Mouse (Mus musculus): ENCODE measurements at regions not wholly inside any gene's neighbourhood (a gene's known extent, or its start where the extent isn't known, plus 50 kb on each side); places are given as distances from the start of the nearest gene placed in this dataset.
"Not testable (repeated sequence)": the region's sequence is repeated elsewhere in the genome, so short reads cannot be mapped to it uniquely, and the experiment has no call there.

DNA sequence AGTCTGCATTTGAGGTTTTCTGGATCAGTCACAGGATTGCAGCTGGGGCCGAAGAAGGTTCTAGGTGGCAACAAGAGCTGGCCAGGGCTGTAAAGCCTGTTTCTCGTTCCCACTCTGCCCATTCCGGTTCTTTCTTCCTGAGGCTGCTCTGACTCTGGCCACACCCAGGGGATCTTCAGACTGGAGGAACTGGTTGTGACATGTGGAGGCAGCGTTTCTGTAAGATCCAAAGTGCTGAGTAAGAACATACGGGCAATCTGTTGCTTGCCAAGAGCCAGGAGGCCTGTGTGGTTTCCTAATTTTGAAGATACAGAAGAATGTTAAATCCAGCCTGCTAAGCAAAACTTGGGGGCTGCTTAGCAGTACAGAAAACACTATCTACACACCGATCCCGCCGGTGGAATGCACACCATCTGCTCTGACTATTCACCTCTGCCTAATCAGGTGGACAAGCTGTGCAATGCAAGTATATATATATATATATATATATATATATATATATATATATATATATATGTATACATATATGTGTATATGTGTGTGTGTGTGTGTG, 99.3 kb upstream of the Bmp2k start:
- ATAC-seq (replicated peaks; ENCODE audit: poor library complexity) = peak; percentile 98

DNA sequence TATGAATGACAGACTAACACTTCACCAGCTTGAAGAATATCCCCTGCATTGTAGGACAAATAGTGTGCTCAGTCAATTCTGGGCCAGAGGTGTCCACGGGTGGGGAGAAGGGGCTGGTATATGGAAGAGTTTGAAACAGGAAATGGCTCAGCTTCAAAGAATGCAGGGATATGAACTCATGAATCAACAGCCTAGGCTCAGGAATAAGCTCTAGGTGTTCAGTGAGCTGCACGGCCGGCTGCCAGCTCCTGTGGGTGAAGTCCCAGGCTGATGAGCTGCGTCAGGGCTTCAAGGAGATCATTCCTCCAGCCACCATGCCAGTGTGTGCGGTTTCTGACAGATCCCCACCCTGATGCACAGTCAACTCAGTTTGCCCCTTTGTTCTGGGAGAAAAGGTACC, 98.8 kb upstream of the Bmp2k start:
- ATAC-seq (replicated peaks; ENCODE audit: poor library complexity) = no peak

DNA sequence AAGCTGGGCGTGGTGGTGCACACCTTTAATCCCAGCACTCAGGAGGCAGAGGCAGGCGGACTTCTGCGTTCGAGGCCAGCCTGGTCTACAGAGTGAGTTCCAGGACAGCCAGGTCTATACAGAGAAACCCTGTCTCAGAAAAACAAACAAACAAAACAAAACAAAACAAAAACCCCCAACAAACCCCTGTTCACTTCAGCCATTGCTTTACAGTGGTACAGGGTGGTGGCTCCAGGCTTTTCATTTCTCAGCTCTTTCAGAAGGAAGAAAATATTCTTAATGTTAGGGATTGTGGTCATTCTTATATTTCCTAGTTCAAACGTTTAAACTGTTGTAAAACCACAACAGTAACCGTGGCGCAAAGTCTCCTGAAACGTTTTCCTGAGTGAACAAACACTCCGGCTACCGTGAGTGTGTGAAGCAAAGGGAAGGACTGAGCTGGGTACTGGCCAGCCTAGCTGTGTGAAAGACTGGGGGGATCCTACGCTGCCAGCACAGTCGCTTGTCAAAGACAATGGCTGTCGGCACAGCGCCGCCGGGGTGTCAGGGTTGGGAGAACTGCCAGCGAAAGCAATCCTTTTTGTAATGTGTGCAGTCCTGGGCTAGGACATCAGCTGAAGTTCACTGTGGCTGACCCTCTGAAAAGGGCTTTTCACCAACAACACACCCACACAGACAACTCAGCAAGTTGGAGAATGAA, 91.8 kb upstream of the Bmp2k start:
- ATAC-seq (replicated peaks; ENCODE audit: poor library complexity) = peak; percentile 80

DNA sequence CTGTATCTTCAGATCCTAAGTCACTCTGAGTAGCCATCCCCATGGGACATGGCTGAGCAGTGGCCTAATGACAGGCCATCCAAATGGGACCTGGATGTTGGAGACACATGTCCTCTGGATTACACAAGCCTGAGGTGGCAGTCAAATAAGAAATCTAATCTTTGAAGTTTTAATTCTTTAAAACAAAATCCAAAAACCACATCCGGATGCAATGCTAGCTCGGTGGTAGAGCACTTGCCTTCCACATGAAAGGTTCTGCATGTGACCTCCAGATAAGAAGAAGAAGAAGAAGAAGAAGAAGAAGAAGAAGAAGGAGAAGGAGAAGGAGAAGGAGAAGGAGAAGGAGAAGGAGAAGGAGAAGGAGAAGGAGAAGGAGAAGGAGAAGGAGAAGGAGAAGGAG, 89.1 kb upstream of the Bmp2k start:
- ATAC-seq (replicated peaks; ENCODE audit: poor library complexity) = not testable (repeated sequence)

DNA sequence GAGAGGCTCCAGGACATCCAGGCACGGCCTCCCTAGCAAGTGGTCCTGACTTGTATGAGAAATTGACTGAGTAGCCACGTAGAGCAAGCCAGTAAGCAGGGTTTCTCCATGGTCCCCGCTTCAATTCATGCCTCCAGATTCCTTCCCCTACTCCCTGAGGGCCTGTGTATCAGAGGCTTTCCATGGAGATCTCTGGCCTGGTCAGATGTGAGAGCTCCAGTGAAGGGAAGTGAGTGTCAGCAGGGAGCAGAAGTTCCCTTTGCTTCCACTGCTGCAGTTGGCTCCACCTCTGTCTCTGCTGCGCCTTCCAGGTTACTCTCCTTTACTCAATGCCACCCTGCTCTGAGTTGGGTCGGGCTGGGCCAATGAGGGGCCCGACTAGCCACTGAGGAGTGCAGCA, 88.3 kb upstream of the Bmp2k start:
- ATAC-seq (replicated peaks; ENCODE audit: poor library complexity) = no peak

DNA sequence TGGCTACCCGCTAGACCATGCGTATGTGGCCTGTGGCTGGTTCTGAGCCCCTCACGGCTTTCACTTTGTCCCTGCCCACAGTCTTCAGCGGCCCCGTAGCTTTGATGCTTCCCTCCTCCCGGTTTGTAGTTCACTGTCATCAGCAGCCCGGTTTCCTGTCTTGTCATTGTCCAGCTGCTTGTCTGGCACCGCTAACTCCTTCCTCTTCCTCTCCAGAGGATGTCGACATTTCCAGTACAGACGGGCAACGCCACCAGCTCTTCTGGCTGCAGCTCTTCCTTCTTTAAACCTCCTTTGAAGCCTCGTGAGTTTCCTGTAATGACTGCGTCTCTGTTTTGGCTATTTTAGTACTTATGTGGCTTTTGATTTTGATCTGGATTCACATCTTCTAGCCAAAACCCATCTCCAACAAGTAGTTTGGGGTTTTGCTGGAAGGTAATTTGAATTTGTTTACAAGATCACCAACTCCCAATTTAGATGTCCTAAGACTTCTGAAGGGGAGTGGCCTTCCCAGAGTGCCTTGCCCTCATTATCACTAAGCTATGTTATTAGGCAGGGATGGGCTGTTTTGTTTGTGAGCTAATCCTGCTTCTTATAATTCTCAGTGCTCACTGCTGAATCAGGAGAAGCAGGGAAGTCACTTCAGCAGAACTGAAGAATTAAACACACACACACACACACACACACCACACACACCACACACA, 85.8 kb upstream of the Bmp2k start:
- ATAC-seq (replicated peaks; ENCODE audit: poor library complexity) = peak; percentile 79

DNA sequence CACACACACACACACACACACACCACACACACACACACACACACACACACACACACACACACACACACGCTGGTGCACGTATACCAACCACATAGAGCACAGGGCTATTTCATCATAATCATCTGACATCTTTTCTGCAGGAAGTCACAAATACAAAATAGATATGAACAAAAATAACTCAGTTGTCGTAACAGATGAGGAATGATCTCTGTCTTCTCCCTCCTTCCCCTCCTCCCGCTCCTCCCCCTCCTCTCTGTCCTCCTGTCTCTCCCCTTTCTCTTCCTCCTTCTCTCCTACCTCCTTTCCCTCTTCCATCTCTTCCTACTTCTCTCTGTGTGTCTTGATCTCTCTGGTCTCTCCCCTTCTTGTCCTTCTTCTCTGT, 85.2 kb upstream of the Bmp2k start:
- ATAC-seq (replicated peaks; ENCODE audit: poor library complexity) = peak; percentile 37

DNA sequence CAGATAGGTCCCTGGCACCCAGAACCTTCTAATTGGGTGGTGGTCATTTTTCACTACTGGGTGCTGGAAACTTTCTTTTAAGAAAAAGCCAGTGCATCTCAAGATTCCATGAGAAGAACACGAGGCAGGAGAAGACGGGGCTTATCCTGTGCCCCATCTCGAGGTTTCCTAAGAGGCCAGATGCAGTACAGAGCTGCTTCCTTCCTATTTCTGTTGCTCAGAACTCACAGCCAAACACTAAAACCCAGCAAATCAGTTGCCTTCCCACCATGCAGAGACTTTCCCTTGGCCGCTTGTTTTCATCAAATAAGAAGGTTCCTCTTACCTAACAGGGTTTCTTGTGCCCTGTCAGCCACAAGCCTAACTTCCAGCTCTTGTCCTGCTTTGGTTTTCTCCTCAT, 84.7 kb upstream of the Bmp2k start:
- ATAC-seq (replicated peaks; ENCODE audit: poor library complexity) = peak; percentile 26

DNA sequence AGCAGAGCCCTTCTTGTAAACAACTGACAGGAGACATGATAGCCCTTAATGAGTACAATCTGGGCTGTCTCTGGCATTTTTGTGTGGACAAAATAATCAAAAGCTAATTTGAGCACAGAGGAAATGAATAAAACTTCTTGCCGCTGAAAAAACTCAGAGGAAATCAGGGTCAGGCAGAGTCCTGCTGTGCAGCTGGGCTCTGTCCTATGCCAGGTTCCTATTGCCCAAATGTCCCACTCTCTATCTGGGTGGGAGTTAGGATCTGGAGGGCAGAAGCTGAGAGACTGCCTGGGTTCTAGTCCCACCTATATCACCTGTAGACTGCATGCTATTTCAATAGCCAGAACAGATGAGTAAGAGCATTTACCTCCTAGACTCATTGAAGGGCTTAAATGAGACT, 83.8 kb upstream of the Bmp2k start:
- ATAC-seq (replicated peaks; ENCODE audit: poor library complexity) = no peak

DNA sequence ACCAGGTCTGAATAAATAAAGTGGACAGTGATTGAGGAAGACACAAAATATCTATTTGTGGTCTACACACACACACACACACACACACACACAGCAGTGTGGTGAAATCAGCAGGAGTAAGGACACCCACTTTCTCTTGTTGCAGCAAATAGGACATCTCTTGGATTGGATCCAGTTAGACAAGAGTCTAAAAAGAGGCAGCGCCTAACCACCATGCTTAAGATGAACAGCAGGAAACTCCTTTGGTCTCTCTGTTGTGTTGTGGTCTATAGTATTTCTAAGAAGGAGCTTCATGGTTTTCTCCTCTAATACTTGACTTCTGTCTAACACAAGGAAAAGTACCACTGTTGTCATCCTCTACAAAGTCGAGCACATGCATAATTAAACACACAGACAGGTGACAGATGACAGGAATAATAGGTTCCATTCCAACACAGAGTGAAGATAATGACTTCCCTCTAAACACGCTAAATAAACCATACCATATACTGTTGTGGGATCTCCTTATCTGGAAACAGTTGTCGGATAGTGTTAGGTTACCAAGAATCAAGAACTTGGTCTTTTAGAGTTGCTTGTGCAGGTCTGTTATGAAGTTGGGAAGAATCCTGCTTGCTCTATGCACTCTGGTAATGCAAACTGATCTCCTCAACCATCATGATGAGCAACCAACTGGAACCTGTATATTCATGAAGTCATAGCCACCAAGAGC, 82.6 kb upstream of the Bmp2k start:
- no peak for ATAC-seq (replicated peaks; ENCODE audit: poor library complexity)

DNA sequence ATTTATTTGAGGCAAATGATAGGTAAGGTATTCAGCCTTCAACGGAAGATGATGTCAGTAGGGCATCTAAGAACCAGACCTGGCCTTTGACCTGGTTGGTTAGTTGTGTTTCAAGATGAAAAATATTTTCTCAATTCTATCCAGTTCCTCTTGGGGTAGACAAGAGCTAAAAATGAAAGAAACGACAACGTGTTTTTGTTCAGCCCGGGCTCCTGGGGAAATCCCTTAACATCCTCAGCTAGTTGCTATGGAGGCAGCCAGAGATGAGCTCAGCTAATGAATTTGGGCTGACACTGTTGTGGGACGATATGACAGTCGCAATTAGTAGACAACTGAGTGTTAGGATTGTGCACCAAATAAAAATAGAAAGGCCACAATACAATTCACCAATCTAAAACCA, 80.6 kb upstream of the Bmp2k start:
- no peak for ATAC-seq (replicated peaks; ENCODE audit: poor library complexity)

DNA sequence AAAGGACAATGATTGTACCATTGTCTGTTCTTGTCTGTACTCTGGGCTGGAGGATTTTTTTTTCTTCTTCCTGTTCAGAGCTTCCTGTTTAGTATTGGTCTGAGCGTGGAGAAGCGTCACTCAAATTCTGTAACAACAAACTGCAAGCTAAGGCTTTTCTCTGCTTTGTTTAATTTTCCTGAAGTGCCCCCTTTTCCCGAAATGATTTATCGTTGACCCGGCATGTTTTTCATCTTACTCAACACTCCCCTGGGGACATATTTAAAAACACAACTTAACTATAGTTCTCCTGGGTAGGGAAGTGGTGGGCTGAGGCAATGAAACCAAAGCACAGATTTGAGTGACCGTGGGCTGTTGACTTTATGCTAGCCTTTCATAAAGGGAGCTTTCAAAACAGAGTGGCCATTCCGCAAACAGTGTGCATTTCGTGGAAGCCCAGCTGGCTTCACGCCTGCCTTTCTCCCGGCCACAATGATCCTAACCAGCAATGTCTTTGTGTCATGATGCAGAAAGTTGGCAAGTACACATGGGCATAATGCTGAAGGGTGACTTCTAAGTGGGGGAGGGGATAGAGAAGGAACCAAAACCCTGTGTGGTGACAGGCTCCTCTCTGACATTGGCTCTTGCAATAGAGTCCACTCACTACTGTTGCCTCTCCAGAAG, 79.8 kb upstream of the Bmp2k start:
- peak; percentile 19 for ATAC-seq (replicated peaks; ENCODE audit: poor library complexity)

DNA sequence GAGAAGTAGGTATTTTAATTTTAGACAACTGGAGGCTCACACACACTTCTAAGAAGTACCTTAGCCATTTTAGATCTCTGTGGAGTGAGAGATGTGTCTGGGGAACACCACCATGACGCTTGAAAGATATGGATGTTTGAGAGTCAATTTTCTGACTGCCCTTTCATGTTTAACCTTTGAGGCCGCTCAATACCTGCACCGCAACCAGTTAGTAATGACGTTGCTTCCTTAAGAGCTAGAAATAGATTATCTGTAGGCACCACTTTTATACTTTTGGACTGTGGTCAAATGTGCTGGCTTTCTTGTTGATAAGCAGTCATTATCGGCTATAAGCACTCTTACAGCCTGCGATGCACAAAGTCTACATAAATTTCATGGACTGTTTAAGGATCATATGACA, 78.3 kb upstream of the Bmp2k start:
- peak; percentile 49 for ATAC-seq (replicated peaks; ENCODE audit: poor library complexity)

DNA sequence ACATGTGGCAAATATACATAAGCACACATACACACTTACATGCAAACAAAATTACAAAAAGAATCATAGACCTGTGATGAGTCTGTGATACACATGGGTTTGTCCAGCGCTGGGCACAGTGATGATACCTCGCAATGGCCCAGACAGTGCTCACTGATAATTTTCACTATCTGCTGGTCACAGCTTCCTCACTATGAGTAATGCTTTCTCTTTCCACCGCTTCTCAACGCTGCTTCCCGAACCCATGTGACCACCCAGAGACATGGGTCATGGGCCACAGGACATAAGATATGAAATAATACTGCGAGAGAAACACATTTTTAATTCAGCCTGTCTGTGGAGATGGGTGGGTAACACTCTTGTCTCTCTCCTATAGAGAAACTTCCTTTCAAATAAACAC, 76.5 kb upstream of the Bmp2k start:
- ATAC-seq (replicated peaks; ENCODE audit: poor library complexity) = peak; percentile 51

DNA sequence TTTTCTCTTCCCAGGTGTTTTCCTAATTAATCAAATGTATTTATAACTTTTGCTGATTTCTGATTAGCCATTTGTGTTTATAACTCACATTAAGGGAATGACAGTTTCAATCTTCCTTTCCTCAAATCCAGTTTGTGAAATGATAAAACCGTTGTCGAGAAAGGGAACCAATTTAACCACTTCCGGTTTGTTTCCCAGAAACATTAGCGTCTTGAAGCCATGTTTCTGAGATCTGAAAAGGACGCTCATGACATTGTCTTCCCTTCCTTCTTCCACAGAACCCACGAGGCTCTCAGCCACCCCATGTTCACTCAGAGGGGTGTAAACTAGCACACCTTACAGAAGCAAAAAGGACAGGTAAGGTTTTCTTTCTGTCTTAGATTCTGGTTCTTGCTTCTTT, 76.0 kb upstream of the Bmp2k start:
- no peak for ATAC-seq (replicated peaks; ENCODE audit: poor library complexity)

DNA sequence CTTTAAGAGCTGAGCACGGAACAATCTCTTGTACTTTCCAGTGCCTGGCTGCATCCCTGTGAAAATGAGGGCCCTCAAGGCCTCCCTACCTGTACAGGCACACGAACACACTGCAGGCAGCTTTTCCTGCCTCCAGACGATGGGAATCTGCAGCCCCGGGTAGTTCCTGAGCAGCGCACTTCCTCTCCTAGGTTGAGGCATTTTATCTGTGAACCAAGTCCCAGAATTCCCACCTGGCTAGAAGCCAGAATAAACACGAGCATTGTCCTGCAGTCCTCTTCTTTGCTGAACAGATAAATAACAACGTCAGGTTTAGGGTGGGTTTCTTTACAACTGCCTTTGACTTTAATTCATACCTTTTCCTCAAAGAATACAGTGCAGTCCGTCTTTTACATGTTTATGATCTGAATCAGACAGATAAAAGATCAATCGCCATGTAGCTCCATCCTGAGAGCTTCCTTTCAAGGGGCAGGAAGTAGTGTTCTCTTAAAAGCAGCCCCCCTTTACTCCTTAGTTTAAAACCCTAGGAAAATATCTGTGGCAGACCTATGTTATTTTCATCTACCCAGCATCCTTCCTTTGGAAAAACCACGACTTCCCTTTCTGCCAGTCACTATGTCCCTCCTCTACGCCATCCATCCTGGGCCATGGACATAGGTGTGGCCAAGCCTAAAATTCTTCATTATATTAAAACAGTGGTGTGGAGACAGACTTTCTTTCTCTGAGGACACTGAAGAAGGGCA, 75.3 kb upstream of the Bmp2k start:
- ATAC-seq (replicated peaks; ENCODE audit: poor library complexity) = no peak

DNA sequence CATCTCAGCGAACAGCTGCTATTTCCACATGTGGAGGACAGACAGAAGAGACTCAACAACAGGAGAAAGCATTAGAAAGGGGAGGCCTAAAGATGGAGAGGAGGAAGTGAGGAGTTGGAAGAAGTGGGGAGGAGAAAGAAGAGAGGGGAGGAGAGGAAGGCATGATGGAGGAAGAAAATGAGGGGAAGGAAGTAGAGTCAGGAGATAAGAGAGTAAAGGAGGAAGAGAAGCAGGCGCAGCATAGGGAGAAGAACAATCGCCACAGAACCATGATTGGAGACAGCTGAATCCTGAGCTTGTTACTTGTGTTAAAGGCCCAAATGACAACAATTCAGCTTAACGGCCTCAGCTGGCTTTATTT, 74.8 kb upstream of the Bmp2k start:
- no peak for ATAC-seq (replicated peaks; ENCODE audit: poor library complexity)

DNA sequence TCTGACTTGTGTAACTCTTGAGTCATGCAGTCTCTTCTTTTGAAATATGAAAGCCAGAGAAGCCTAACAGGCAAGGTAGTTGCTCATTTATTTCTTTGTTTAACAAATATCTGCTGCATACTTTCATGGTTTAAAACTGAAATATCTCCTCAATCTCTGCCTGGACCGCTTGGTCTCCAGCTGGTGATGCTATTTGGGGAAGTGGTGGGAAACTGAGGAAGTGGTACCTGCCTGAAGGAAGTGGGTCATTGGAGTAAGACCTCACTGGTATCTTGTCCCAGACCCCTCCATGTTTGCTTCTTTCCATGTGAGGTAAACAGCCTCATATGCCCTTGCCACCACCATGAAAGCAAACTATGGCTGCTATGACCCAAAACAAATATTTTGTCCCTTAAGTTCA, 74.0 kb upstream of the Bmp2k start:
- peak; percentile 38 for ATAC-seq (replicated peaks; ENCODE audit: poor library complexity)

DNA sequence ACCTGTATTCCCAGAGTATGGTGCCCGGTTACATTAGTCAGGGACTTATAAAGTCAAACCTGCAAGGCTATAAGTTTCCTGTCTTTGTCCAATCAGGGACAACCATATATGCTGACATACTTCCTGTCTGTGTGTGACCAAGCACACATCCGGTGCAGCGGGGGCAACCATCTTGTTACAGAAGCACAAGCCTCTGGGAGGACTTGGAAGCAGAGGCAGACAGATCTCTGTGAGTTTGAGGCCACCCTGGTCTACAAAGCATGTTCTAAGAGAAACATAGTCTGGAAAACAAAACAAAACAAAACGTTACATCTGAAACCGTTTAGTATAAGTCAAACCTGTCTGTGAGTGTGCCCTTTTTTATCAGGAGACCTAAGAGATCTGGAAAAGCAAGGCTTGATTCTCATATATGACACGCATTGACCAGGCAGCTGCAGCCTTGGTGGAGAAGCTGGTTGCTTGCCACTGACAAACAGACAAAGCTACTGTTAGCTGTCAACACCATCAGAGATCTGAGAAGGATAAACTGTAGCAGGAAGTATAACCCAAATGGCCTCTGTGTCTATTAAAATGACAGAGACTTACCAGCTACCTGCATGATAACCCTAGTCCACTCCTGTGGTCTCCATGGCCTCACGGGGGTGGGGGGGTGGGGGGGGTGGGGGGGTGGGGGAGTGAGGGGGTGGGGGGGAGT, 72.6 kb upstream of the Bmp2k start:
- ATAC-seq (replicated peaks; ENCODE audit: poor library complexity) = no peak

DNA sequence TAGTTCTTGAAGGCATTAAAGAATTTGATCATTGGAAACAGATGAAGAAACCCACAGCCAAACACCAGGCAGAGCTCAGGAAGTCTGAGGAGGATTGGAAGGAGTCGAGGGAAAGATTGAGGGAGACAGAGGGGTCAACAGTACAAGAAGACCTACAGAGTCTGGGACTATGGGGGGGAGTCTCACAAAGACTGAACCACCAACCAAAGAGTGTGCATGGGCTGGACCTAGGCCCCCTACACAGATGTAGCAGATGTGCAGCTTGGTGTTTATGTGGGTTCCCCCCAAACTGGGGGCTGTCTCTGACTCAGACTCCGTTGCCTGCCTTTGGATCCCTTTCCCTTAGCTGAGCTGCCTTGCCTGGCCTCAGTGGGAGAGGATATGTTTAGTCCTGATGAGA, 71.5 kb upstream of the Bmp2k start:
- no peak for ATAC-seq (replicated peaks; ENCODE audit: poor library complexity)
